ENCODE assay signal across 9 mouse cellular contexts in the genomic region with DNA sequence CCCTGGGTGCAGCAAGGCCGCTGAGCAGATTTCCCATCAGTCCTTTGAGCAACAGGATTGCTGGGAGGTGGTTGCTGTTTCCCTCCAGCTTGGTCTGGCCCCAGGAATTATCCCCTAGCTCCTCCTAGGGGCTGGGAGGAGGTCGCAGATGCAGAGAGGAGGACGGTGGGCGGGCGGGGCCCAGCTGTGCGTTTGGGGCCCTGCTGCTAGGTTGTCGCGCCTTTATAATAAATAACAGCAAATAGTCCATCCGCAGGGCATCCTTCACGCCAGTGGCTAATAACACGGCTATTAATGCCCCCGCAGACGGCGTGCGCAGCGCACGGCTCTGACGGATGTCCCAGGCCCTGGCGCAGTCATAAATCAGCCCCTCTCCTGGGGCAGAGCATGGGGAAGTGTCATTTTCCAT. TPM values are rescaled to one million over a fixed set of nuclear protein-coding genes. Genes with fewer than 3 reads are reported as not detected.
DNase-seq lines count a peak whose midpoint lies in the region; ATAC-seq and TF ChIP-seq lines count a peak whose summit lies in the region.
"Had no signal": no experiment of that assay in that cellular context is flagged by ENCODE, and none has a peak within 500 bp of the region (broad histone marks: within the 10 kb centered on the region; RNA-seq: fewer than 3 reads in every experiment).

No protein-coding gene starts in this region.

- H3K9ac ChIP-seq in heart, embryonic 12.5 days = peak overlapping the region; percentile 40; the same call in 1 of the 2 replicates
- H3K9ac ChIP-seq in limb, embryonic 15.5 days = peak overlapping the region; percentile 26; the same call in 1 of the 2 replicates
- H3K9ac ChIP-seq: liver, embryonic 15.5 days had no signal

- TF ChIP-seq CTCF in olfactory bulb, adult 2 months (IDR thresholded peaks at IDR 0.05; ENCODE audit: insufficient read depth, low read depth, low read length) = 0 out of 2 replicates have a peak, but pooled peaks have one; percentile 19

- intact Hi-C loops in left cerebral cortex, postnatal 25 days (cut with DNase I) = no loop called here

- H3K4me3 ChIP-seq in heart, embryonic 12.5 days = peak overlapping the region; percentile 3; the same call in 1 of the 2 replicates
- H3K4me3 ChIP-seq in limb, embryonic 15.5 days = peak overlapping the region; percentile 1; the same call in 1 of the 2 replicates
- no peak overlapping the region for H3K4me3 ChIP-seq in olfactory bulb, adult 2 months (ENCODE audit: insufficient read depth, low read depth, low read length)
- H3K4me3 ChIP-seq: liver, embryonic 15.5 days had no signal

- peaks cover 30% of the 10 kb centered on the region for H3K4me1 ChIP-seq in heart, embryonic 12.5 days (replicated peaks)
- H3K4me1 ChIP-seq in limb, embryonic 15.5 days = peaks cover 36% of the 10 kb centered on the region
- H3K4me1 ChIP-seq in olfactory bulb, adult 2 months (ENCODE audit: control insufficient read depth, insufficient read depth, low read length) = peaks cover 40% of the 10 kb centered on the region

- no peaks in the 10 kb centered on the region for H3K9me3 ChIP-seq in heart, embryonic 12.5 days (replicated peaks)
- no peaks in the 10 kb centered on the region for H3K9me3 ChIP-seq in limb, embryonic 15.5 days
- H3K9me3 ChIP-seq: liver, embryonic 15.5 days had no signal

- WGBS in heart, embryonic 12.5 days = 30% methylated on average over 19 of the region's 19 CpGs
- 18% methylated on average over 19 of the region's 19 CpGs for WGBS in limb, embryonic 15.5 days
- WGBS in olfactory bulb, adult 2 months = 40% methylated on average over 19 of the region's 19 CpGs

- H3K36me3 ChIP-seq in heart, embryonic 12.5 days = no peaks in the 10 kb centered on the region
- H3K36me3 ChIP-seq in limb, embryonic 15.5 days = no peaks in the 10 kb centered on the region
- H3K36me3 ChIP-seq: liver, embryonic 15.5 days had no signal

- TF ChIP-seq POLR2A in olfactory bulb, adult 2 months (IDR thresholded peaks at IDR 0.05; ENCODE audit: insufficient read depth, low read depth, low read length) = no peak

- no peak for ATAC-seq in heart, embryonic 12.5 days (ENCODE audit: insufficient number of reproducible peaks, low FRiP score)
- ATAC-seq in limb, embryonic 15.5 days (ENCODE audit: insufficient number of reproducible peaks, low FRiP score, low TSS enrichment, low read depth) = 0 out of 2 replicates have a peak, but pooled peaks have one; percentile 32

- peak overlapping the region; percentile 29 for H3K4me2 ChIP-seq in heart, embryonic 12.5 days
- H3K4me2 ChIP-seq in limb, embryonic 15.5 days = peak overlapping the region; percentile 34
- H3K4me2 ChIP-seq: liver, embryonic 15.5 days had no signal

- DNase-seq in urinary bladder, postnatal 14 days (ENCODE audit: low spot score) = peak; percentile 46
- no peak for DNase-seq in urinary bladder, adult 2 months (ENCODE audit: low spot score)
- DNase-seq in layer of hippocampus, postnatal 14 days (ENCODE audit: low spot score in 2 of 2) = no peak
- DNase-seq in left cerebral cortex, postnatal 25 days (ENCODE audit: low spot score in 2 of 2) = no peak
- no peak for DNase-seq in cerebellum, postnatal 10 days

- peaks cover 9% of the 10 kb centered on the region; the same call in 1 of the 2 replicates for H3K27me3 ChIP-seq in heart, embryonic 12.5 days (replicated peaks)
- 0 out of 2 replicates have a peak, but pooled peaks cover 4% of the 10 kb centered on the region for H3K27me3 ChIP-seq in limb, embryonic 15.5 days
- H3K27me3 ChIP-seq: liver, embryonic 15.5 days had no signal

- H3K27ac ChIP-seq in heart, embryonic 12.5 days (ENCODE audit: poor library complexity, severe bottlenecking) = no peak overlapping the region
- H3K27ac ChIP-seq in limb, embryonic 15.5 days = peak overlapping the region; percentile 65
- H3K27ac ChIP-seq in olfactory bulb, adult 2 months (ENCODE audit: insufficient read depth, low read depth, low read length) = no peak overlapping the region
- H3K27ac ChIP-seq: liver, embryonic 15.5 days had no signal

RNA-seq across cellular contexts. Expression of a gene that starts 1.5 kb away (rescaled TPM):
- 0.37 and 0.66 TPM in 2 replicates for polyA plus RNA-seq in urinary bladder, adult 2 months (2012; rRNA removed)
- polyA plus RNA-seq in heart, embryonic 12.5 days (2016; fragmentation: Nextera tagmentation; extraction: Ambion mirVana) = 0.81 and 0.87 TPM in 2 replicates
- polyA plus RNA-seq in limb, embryonic 15.5 days (2015; fragmentation: Nextera tagmentation; extraction: Ambion mirVana) = 5.6 and 5.8 TPM in 2 replicates
- polyA plus RNA-seq in olfactory bulb, adult 2 months (2012; ENCODE audit: insufficient read depth, insufficient read length, low replicate concordance, missing spikeins) = not detected in 2 replicates
- total RNA-seq in layer of hippocampus, postnatal 14 days (2021) = 10 to 100 TPM; 21.8 to 22.6 TPM
- total RNA-seq in left cerebral cortex, postnatal 25 days (2021) = 10 to 100 TPM; 35.3 to 38.0 TPM

RNA-seq across cellular contexts. Expression of a gene that starts 47.4 kb away (rescaled TPM):
- 23.7 and 26.2 TPM in 2 replicates for polyA plus RNA-seq in urinary bladder, adult 2 months (2012; rRNA removed)
- polyA plus RNA-seq in heart, embryonic 12.5 days (2016; fragmentation: Nextera tagmentation; extraction: Ambion mirVana) = 29.0 and 30.0 TPM in 2 replicates
- polyA plus RNA-seq in limb, embryonic 15.5 days (2015; fragmentation: Nextera tagmentation; extraction: Ambion mirVana) = 18.2 and 27.2 TPM in 2 replicates
- not detected in 2 replicates for polyA plus RNA-seq in olfactory bulb, adult 2 months (2012; ENCODE audit: insufficient read depth, insufficient read length, low replicate concordance, missing spikeins)
- total RNA-seq in layer of hippocampus, postnatal 14 days (2021) = 10 to 100 TPM; 10.3 to 11.6 TPM
- total RNA-seq in left cerebral cortex, postnatal 25 days (2021) = 10 to 100 TPM; 12.2 to 13.2 TPM

Comparison
In these comparisons a context has a peak if more than half of its experiments do, and no peak if none do; other contexts are left out.
1. RNA of a gene that starts 47.4 kb away (polyA plus RNA-seq): 29.0 to 30.0 TPM in heart, embryonic 12.5 days, 23.7 to 26.2 TPM in urinary bladder, adult 2 months and 18.2 to 27.2 TPM in limb, embryonic 15.5 days; not detected in olfactory bulb, adult 2 months; every median in the first group is over 10 times any median in the second.